10 mouse cellular contexts compared by ENCODE assay signal in genomic region chr17:5977921-5978504, GRCm38 (mm10). TPM values are rescaled to one million over a fixed set of nuclear protein-coding genes. Genes with fewer than 3 reads are reported as not detected.
DNase-seq lines count a peak whose midpoint lies in the region; ATAC-seq and TF ChIP-seq lines count a peak whose summit lies in the region.
"Had no signal": no experiment of that assay in that cellular context is flagged by ENCODE, and none has a peak within 500 bp of the region (broad histone marks: within the 10 kb centered on the region; RNA-seq: fewer than 3 reads in every experiment).

No protein-coding gene starts in this region.

- H3K4me2 ChIP-seq in kidney, embryonic 14.5 days (replicated peaks; ENCODE audit: low read depth, low read length) = no peak overlapping the region
- peak overlapping the region; percentile 17; the same call in 1 of the 2 replicates for H3K4me2 ChIP-seq in heart, embryonic 12.5 days
- H3K4me2 ChIP-seq: hindbrain, embryonic 12.5 days; lung, embryonic 14.5 days had no signal

- no peak overlapping the region for H3K27ac ChIP-seq in kidney, adult 2 months (ENCODE audit: insufficient read depth, low read depth, low read length)
- no peak overlapping the region for H3K27ac ChIP-seq in kidney, embryonic 14.5 days (ENCODE audit: low read depth, low read length)
- 0 out of 2 replicates have a peak overlapping the region, but pooled peaks have one; percentile 61 for H3K27ac ChIP-seq in heart, embryonic 12.5 days (ENCODE audit: poor library complexity, severe bottlenecking)
- H3K27ac ChIP-seq: hindbrain, embryonic 12.5 days had no signal

- DNase-seq in kidney, adult 2 months = peak; percentile 37
- DNase-seq in NIH3T3 (ENCODE audit: low read depth) = peak; percentile 78
- DNase-seq in lung, postnatal 36 days = peak; percentile 63
- DNase-seq in embryo, embryonic 9.5 days (ENCODE audit: extremely low spot score) = no peak
- no peak for DNase-seq in cerebellum, adult 18-20 months
- no peak for DNase-seq in c-Kit-positive CD71-positive TER-119-positive erythroid progenitor cells, embryonic 14.5 days (ENCODE audit: low spot score)
- DNase-seq: lung, embryonic 14.5 days had no signal

- no peak overlapping the region for H3K9ac ChIP-seq in kidney, embryonic 14.5 days (ENCODE audit: low read depth, low read length)
- no peak overlapping the region for H3K9ac ChIP-seq in heart, embryonic 12.5 days
- H3K9ac ChIP-seq: hindbrain, embryonic 12.5 days; lung, embryonic 14.5 days had no signal

- no peak for TF ChIP-seq POLR2A in kidney, adult 2 months (IDR thresholded peaks at IDR 0.05; ENCODE audit: low read depth, low read length)

- no peaks in the 10 kb centered on the region for H3K27me3 ChIP-seq in kidney, adult 2 months (replicated peaks; ENCODE audit: control insufficient read depth, insufficient read depth, low read length)
- H3K27me3 ChIP-seq in kidney, embryonic 14.5 days (ENCODE audit: control insufficient read depth, insufficient read depth, low read length) = no peaks in the 10 kb centered on the region
- no peaks in the 10 kb centered on the region for H3K27me3 ChIP-seq in heart, embryonic 12.5 days (replicated peaks)

- ATAC-seq in kidney, embryonic 14.5 days (ENCODE audit: low FRiP score, low TSS enrichment) = no peak
- no peak for ATAC-seq in heart, embryonic 12.5 days (ENCODE audit: insufficient number of reproducible peaks, low FRiP score)

- H3K4me1 ChIP-seq in kidney, adult 2 months (ENCODE audit: control insufficient read depth, insufficient read depth, low read length) = no peaks in the 10 kb centered on the region
- H3K4me1 ChIP-seq in kidney, embryonic 14.5 days (ENCODE audit: control insufficient read depth, insufficient read depth, low read length) = peaks cover 30% of the 10 kb centered on the region
- H3K4me1 ChIP-seq in heart, embryonic 12.5 days (replicated peaks) = peaks cover 69% of the 10 kb centered on the region

- no peaks in the 10 kb centered on the region for H3K36me3 ChIP-seq in kidney, adult 2 months (ENCODE audit: control insufficient read depth, insufficient read depth, low read length)
- no peaks in the 10 kb centered on the region for H3K36me3 ChIP-seq in kidney, embryonic 14.5 days (ENCODE audit: control insufficient read depth, insufficient read depth, low read length)
- no peaks in the 10 kb centered on the region for H3K36me3 ChIP-seq in heart, embryonic 12.5 days
- H3K36me3 ChIP-seq: hindbrain, embryonic 12.5 days had no signal

- no peaks in the 10 kb centered on the region for H3K9me3 ChIP-seq in kidney, embryonic 14.5 days (ENCODE audit: control insufficient read depth, low read length)
- no peaks in the 10 kb centered on the region for H3K9me3 ChIP-seq in heart, embryonic 12.5 days (replicated peaks)
- H3K9me3 ChIP-seq: hindbrain, embryonic 12.5 days had no signal

- H3K4me3 ChIP-seq in kidney, adult 2 months (ENCODE audit: insufficient read depth, low read depth, low read length) = no peak overlapping the region
- no peak overlapping the region for H3K4me3 ChIP-seq in kidney, embryonic 14.5 days (ENCODE audit: low read length)
- H3K4me3 ChIP-seq in heart, embryonic 12.5 days = no peak overlapping the region
- H3K4me3 ChIP-seq: hindbrain, embryonic 12.5 days had no signal

- TF ChIP-seq CTCF in kidney, adult 2 months (conservative IDR thresholded peaks at IDR 0.05; ENCODE audit: insufficient read depth, insufficient read length, low read depth, low read length) = no peak

- WGBS in kidney, adult 2 months = 74% methylated on average over 8 of the region's 8 CpGs
- WGBS in kidney, embryonic 14.5 days = 81% methylated on average over 8 of the region's 8 CpGs
- 57% methylated on average over 8 of the region's 8 CpGs for WGBS in heart, embryonic 12.5 days

RNA-seq across cellular contexts. Expression of gene Synj2, which starts 36.9 kb away (rescaled TPM):
- 1.5 and 1.8 TPM in 2 replicates for polyA plus RNA-seq in kidney, adult 2 months (2012; rRNA removed)
- 2.9 and 4.3 TPM in 2 replicates for polyA plus RNA-seq in kidney, embryonic 14.5 days (2014; fragmentation: Nextera tagmentation; extraction: Ambion mirVana)
- polyA plus RNA-seq in heart, embryonic 12.5 days (2016; fragmentation: Nextera tagmentation; extraction: Ambion mirVana) = 3.8 and 3.9 TPM in 2 replicates

Comparison
In these comparisons a context has a peak if more than half of its experiments do, and no peak if none do; other contexts are left out.
1. DNase-seq: peak in kidney, adult 2 months (single experiment), NIH3T3 (single experiment) and lung, postnatal 36 days (single experiment); none in embryo, embryonic 9.5 days (single experiment), cerebellum, adult 18-20 months (0 of 2) and c-Kit-positive CD71-positive TER-119-positive erythroid progenitor cells, embryonic 14.5 days (single experiment).